Mouse (Mus musculus) CD4-positive, CD25-positive, alpha-beta regulatory T cell, adult 9 weeks (primary cell): ENCODE data around the gene Nod1. TPM values are rescaled to one million over a fixed set of nuclear protein-coding genes. Genes with fewer than 3 reads are reported as not detected.

ENCODE experiments used
- polyA plus RNA-seq: library from polyadenylated mRNA; unstranded; fragments of 100-300 nt; shearing (Covaris generic); gene quantifications from one replicate; pipeline ENCODE4 v1.2.1, GENCODE M21; 2017

The Nod1 gene
- 34.1 TPM for polyA plus RNA-seq

GRCm38 (mm10) chr6:54972111-54972928 is at the start of gene Nod1:
Gene Nod1 (minus strand): TSS chr6:54972612.

GRCm38 (mm10) chr6:54992734-54993260 is 20.4 kb upstream of the Nod1 start, which contains the start of gene Ggct:
Gene Ggct (minus strand): TSS chr6:54992950.

Other genes with a start within 250 kb of the Nod1 start
- gene Znrf2, start 155.7 kb downstream of the Nod1 start, polyA plus RNA-seq, result 12.9 TPM
- 34.4 TPM for gene Ggct, start 20.3 kb upstream of the Nod1 start, polyA plus RNA-seq
- 15.3 TPM for gene Gars, start 65.4 kb upstream of the Nod1 start, polyA plus RNA-seq
- gene Crhr2, start 160.4 kb upstream of the Nod1 start, polyA plus RNA-seq, result not detected
- not detected for gene Inmt, start 202.4 kb upstream of the Nod1 start, polyA plus RNA-seq
- gene Mindy4, start 230.8 kb upstream of the Nod1 start, polyA plus RNA-seq, result 0.30 TPM